Mouse (Mus musculus) bone marrow, adult 2 months (tissue): ENCODE data around the gene Rap1a.

Experiments used
- CTCF ChIP-seq: fragments of 200-500 bp; IDR thresholded peaks from 2 replicates; pipeline ENCODE4 v1.5.1; 2011; ENCODE audit warnings: low read length, control low read depth; ENCODE audit not compliant: control insufficient read depth, insufficient read depth
- POLR2A ChIP-seq: fragments of 200-500 bp; IDR thresholded peaks from 2 replicates; pipeline ENCODE4 v1.6.1; 2011; ENCODE audit warnings: low read depth, mild to moderate bottlenecking, control low read depth, low read length, borderline replicate concordance; ENCODE audit not compliant: control insufficient read depth

GRCm38 (mm10) chr3:105820272-105820671 lies 19.1 kb upstream of the Rap1a start:
- TF ChIP-seq CTCF = no peak
- TF ChIP-seq POLR2A = no peak
